Mouse (Mus musculus) liver, postnatal 0 days (tissue): ENCODE measurements around the gene H2-Oa. TPM values are rescaled to one million over a fixed set of nuclear protein-coding genes. Genes with fewer than 3 reads are reported as not detected.

ENCODE experiments used
- ATAC-seq: fragments of 200-750 bp; cut with Nextera tagmentation; 2 replicates; pipeline ENCODE4 v1.8.0; 2017; ENCODE audit warnings: mild to moderate bottlenecking, moderate library complexity
- DNase-seq: peaks from one replicate; pipeline ENCODE4 v3.0.0-alpha.2; 2016
- H3K27ac ChIP-seq: fragments of 300-500 bp; sonication (generic); 2 replicates; pipeline ENCODE4 v1.5.1; 2014; ENCODE audit warnings: antibody characterized with exemption, moderate library complexity, mild to moderate bottlenecking, low read depth
- H3K27me3 ChIP-seq: fragments of 300-500 bp; sonication (generic); 2 replicates; pipeline ENCODE4 v1.6.1; 2014; ENCODE audit warnings: low read length, control low read depth, mixed read lengths; ENCODE audit not compliant: insufficient read depth
- H3K36me3 ChIP-seq: fragments of 300-500 bp; sonication (generic); replicated peaks from 2 replicates; pipeline ENCODE4 v1.6.1; 2014; ENCODE audit warnings: mild to moderate bottlenecking, control low read depth, low read length, moderate library complexity, mixed read lengths; ENCODE audit not compliant: insufficient read depth
- H3K4me1 ChIP-seq: fragments of 300-500 bp; sonication (generic); 2 replicates; pipeline ENCODE4 v1.6.1; 2014; ENCODE audit warnings: antibody characterized with exemption, mild to moderate bottlenecking, control low read depth; ENCODE audit not compliant: insufficient read depth
- H3K4me2 ChIP-seq: fragments of 300-500 bp; sonication (generic); 2 replicates; pipeline ENCODE4 v1.6.1; 2014; ENCODE audit warnings: low read depth, mild to moderate bottlenecking, low read length, moderate library complexity, mixed read lengths
- H3K4me3 ChIP-seq: fragments of 300-500 bp; sonication (generic); 2 replicates; pipeline ENCODE4 v1.5.1; 2014; ENCODE audit warnings: low read depth, low read length
- H3K9ac ChIP-seq: fragments of 300-500 bp; sonication (generic); replicated peaks from 2 replicates; pipeline ENCODE4 v1.6.1; 2014; ENCODE audit warnings: mild to moderate bottlenecking, moderate library complexity
- H3K9me3 ChIP-seq: fragments of 300-500 bp; sonication (generic); 2 replicates; pipeline ENCODE4 v1.6.1; 2016; ENCODE audit warnings: mild to moderate bottlenecking, control low read depth, low read length, mixed read lengths
- CTCF ChIP-seq: sonication (generic); IDR thresholded peaks from 2 replicates; pipeline ENCODE4 v1.5.1; 2016; ENCODE audit warnings: antibody characterized with exemption, low read depth
- EP300 ChIP-seq: IDR thresholded peaks from 2 replicates; pipeline ENCODE4 v1.6.1; 2016; ENCODE audit warnings: antibody characterized with exemption, low read depth, mild to moderate bottlenecking
- WGBS: fragments of 180-500 bp; shearing (Covaris S2); extraction: QIAGEN DNeasy Blood & Tissue Kit; methylation state at CpG from one replicate; pipeline ENCODE4 v1.1.7; 2014; ENCODE audit not compliant: insufficient replicate concordance; 5-methylcytosine and 5-hydroxymethylcytosine counted together
- polyA plus RNA-seq: library from polyadenylated mRNA; unstranded; fragments of >200 nt; fragmentation: Nextera tagmentation; extraction: Ambion mirVana; gene quantifications from 2 replicates; pipeline ENCODE4 v1.2.1, GENCODE M21; 2015

Gene H2-Oa
- polyA plus RNA-seq, 1 experiment from 2014 or later: 0.85 TPM

DNA sequence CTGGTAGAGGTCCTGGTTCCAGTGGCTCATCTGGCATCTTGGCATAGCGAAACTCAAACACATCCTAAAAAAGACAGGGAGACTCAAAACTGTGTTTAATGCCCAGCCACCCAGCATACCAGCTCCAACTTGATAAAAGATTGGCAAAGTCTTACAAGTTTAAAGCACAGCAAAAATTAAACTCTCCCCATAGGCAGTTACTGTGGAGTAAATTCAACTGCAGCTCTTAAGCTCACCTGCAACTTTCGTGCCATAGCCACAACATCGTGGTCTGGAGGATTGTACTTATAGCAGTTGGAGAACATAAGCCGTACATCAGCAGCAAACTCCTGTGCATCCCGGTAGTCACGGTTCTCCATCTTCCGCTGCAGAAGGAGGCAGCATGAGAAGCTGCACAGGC is 22.0 kb downstream of the H2-Oa start:
- no peak for TF ChIP-seq CTCF
- TF ChIP-seq EP300: no peak
- H3K4me2 ChIP-seq: no peak overlapping the region
- H3K9me3 ChIP-seq: no peaks in the 10 kb centered on the region
- H3K4me1 ChIP-seq: peaks cover 7% of the 10 kb centered on the region
- ATAC-seq (no peak), DNase-seq (no peak)
- H3K4me3 ChIP-seq: no peak overlapping the region
- H3K27me3 ChIP-seq: no peaks in the 10 kb centered on the region
- H3K27ac ChIP-seq: no peak overlapping the region
- H3K9ac ChIP-seq: no peak overlapping the region
- WGBS: 92% methylated on average over 7 of the region's 7 CpGs
- H3K36me3 ChIP-seq: peaks cover 76% of the 10 kb centered on the region

DNA sequence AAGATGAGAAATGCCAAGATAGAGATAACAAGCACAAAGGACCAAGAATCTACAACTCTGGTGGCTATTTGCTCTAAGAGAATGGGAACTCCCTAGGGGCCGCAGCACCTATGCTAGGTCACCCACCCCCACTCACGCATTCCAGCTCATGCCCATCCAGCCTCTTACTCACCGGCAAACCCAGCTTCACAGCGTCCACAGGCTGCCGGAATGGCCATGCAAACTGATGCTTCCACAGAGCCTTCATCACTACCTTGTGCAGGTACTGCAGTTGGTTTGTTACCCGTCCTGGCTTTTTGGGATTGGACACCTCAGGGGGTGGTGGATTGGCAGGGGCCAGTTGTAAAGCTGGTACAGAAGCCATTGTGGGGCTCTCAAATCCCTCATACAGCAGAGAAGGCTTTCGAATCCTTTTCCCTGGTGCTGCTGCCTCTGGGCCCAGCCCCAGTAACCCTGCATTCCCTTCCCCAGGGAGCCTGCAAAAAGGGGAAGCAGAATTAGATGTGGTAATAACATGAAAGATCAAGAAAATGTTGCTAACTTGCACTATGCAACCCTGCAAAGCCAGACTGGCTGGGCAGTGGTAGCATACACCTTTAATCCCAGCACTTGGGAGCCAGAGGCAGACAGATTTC is 24.7 kb downstream of the H2-Oa start:
- peaks cover 56% of the 10 kb centered on the region for H3K36me3 ChIP-seq
- H3K4me1 ChIP-seq: peaks cover 14% of the 10 kb centered on the region
- no peak for ATAC-seq
- H3K27me3 ChIP-seq: no peaks in the 10 kb centered on the region
- H3K9ac ChIP-seq: peak overlapping the region; percentile 92
- peak overlapping the region; percentile 98 for H3K4me2 ChIP-seq
- H3K9me3 ChIP-seq: no peaks in the 10 kb centered on the region
- WGBS: 39% methylated on average over 7 of the region's 7 CpGs
- H3K27ac ChIP-seq: no peak overlapping the region
- H3K4me3 ChIP-seq: peak overlapping the region; percentile 97
- peak; percentile 29 for DNase-seq
- no peak for TF ChIP-seq CTCF
- no peak for TF ChIP-seq EP300

DNA sequence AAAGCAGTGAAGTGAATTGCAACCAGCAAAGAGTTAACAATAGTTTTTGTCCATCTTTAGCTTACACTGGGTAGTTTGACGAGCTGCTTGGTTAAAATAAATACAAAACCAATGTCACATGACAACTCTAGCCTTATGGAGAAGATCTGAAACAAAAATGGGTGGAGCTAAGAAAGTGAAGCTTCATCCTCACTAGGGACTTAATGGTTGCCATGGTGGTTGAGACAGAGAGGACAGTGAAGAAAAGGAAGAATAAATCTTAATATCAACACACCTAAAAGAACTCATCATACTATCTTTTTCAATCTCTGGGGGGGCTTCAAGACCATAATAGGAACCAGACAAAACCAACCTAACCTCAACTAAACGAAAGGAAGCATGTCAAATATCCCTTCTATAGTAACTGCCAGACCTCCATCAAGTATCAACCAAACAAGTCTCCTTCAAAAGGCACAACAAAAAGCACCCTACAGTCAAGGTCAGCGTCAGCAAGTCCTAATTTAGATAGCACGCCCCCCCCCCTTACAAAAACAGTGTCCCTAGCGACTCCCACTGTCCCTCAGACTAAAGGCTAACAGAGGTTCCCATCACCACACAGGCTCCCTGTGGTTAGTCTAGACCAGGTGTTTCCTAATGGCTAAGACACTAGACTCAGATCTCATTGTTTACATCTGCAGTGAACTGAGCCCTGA is 25.4 kb downstream of the H2-Oa start:
- H3K4me1 ChIP-seq: peaks cover 16% of the 10 kb centered on the region
- ATAC-seq (no peak), DNase-seq (no peak)
- peaks cover 49% of the 10 kb centered on the region for H3K36me3 ChIP-seq
- peak overlapping the region; percentile 98 for H3K4me2 ChIP-seq
- H3K9ac ChIP-seq: peak overlapping the region; percentile 92
- H3K27me3 ChIP-seq: no peaks in the 10 kb centered on the region
- peak overlapping the region; percentile 97 for H3K4me3 ChIP-seq
- H3K9me3 ChIP-seq: no peaks in the 10 kb centered on the region
- H3K27ac ChIP-seq: peak overlapping the region; percentile 100; the same call in 1 of the 2 replicates
- TF ChIP-seq EP300 (no peak), CTCF (no peak)
- WGBS: 0% methylated on average over 5 of the region's 5 CpGs

GRCm38 (mm10) chr17:34118113-34118872 is 26.2 kb downstream of the H2-Oa start:
- H3K4me1 ChIP-seq: peaks cover 16% of the 10 kb centered on the region
- DNase-seq (peak; percentile 62), ATAC-seq (no peak)

DNA sequence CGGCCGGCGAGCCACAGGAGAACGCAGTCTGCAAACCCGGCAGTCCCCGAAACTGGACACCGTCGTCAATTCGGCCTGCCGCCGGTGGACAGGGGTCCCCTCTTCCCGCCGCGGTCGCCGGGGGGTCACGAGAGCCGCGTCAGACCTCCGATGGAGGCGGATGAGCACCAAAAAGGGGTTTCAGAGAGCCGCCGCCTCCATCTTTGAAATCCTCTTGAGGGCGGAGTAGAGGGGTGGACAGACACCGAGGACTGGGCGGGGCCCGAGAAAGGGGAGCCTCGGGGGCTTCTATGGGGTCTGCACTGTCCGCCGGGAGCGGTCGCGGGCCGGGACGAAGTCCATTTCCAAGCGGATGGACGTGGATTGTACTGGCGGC is 26.7 kb downstream of the H2-Oa start:
- Histone ChIP-seq H3K9me3 (no peaks in the 10 kb centered on the region), H3K4me1 (peaks cover 21% of the 10 kb centered on the region), H3K36me3 (peaks cover 36% of the 10 kb centered on the region), H3K4me3 (peak overlapping the region; percentile 97), H3K9ac (peak overlapping the region; percentile 92), H3K4me2 (peak overlapping the region; percentile 98), H3K27ac (peak overlapping the region; percentile 100), H3K27me3 (no peaks in the 10 kb centered on the region)
- 3% methylated on average over 37 of the region's 38 CpGs for WGBS
- TF ChIP-seq CTCF (no peak), EP300 (peak; percentile 24; the same call in 1 of the 2 replicates)
- ATAC-seq (peak; percentile 24), DNase-seq (no peak)

More at GRCm38 (mm10) chr17:34118113-34118872, 26.2 kb downstream of the H2-Oa start:
- Histone ChIP-seq H3K27ac (peak overlapping the region; percentile 100), H3K36me3 (peaks cover 41% of the 10 kb centered on the region), H3K4me3 (peak overlapping the region; percentile 97), H3K27me3 (no peaks in the 10 kb centered on the region), H3K9ac (peak overlapping the region; percentile 92), H3K9me3 (no peaks in the 10 kb centered on the region), H3K4me2 (peak overlapping the region; percentile 98)
- WGBS: under 1% methylated on average over 63 of the region's 67 CpGs
- TF ChIP-seq EP300 (no peak), CTCF (no peak)
